Mouse (Mus musculus): ENCODE data around the gene Ets1. TPM values are rescaled to one million over a fixed set of nuclear protein-coding genes. Genes with fewer than 3 reads are reported as not detected.

Gene Ets1
- polyA plus RNA-seq, 1 experiment from 2014 or later: 78.2 TPM

DNA sequence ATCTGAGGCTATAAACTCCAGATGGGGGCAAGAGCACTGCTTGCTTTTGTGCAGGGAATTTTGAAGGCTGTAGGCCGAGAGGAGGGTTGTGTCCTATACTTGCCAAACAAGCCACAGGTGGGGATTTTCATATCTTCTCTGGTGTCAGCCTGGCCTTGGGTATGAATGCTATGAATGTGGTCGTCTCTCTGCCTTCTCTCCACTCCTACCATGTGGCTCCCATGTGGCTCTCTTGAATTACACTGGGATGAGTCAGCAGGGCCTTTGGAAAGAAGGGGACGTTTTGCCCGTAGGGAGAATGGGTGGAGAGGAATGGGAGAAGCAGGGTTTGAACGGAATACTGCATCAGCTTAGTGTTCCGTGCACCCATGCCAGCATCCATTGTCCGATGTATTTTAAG lies 78.5 kb downstream of the Ets1 start:
- no peak overlapping the region for H3K9ac ChIP-seq (replicated peaks; ENCODE audit: low read depth)
- TF ChIP-seq EP300 (IDR thresholded peaks at IDR 0.05): no peak
- TF ChIP-seq CTCF (IDR thresholded peaks at IDR 0.05): no peak
- ATAC-seq: no peak
- H3K4me2 ChIP-seq (replicated peaks; ENCODE audit: low read depth, low read length): no peak overlapping the region
- 0 out of 2 replicates have a peak overlapping the region, but pooled peaks have one; percentile 51 for H3K27ac ChIP-seq (ENCODE audit: low read length)
- H3K4me1 ChIP-seq (ENCODE audit: insufficient read depth, low read depth, low read length): peaks cover 43% of the 10 kb centered on the region
- DNase-seq (ENCODE audit: low spot score): no peak
- no peaks in the 10 kb centered on the region for H3K36me3 ChIP-seq (ENCODE audit: insufficient read depth, low read length)
- no peaks in the 10 kb centered on the region for H3K27me3 ChIP-seq (replicated peaks; ENCODE audit: insufficient read depth, low read length)
- no peak overlapping the region for H3K4me3 ChIP-seq (ENCODE audit: low read depth, low read length)
- H3K9me3 ChIP-seq (ENCODE audit: low read length): no peaks in the 10 kb centered on the region
- WGBS: 57% methylated on average over 7 of the region's 7 CpGs

GRCm38 (mm10) chr9:32715806-32716466 lies 79.9 kb downstream of the Ets1 start:
- no peaks in the 10 kb centered on the region for H3K27me3 ChIP-seq (replicated peaks; ENCODE audit: insufficient read depth, low read length)
- peaks cover 34% of the 10 kb centered on the region for H3K4me1 ChIP-seq (ENCODE audit: insufficient read depth, low read depth, low read length)
- TF ChIP-seq EP300 (IDR thresholded peaks at IDR 0.05): no peak; the same call in none of the 2 replicates
- no peak for TF ChIP-seq CTCF (IDR thresholded peaks at IDR 0.05)
- no peak overlapping the region for H3K4me3 ChIP-seq (ENCODE audit: low read depth, low read length)
- no peak overlapping the region for H3K4me2 ChIP-seq (replicated peaks; ENCODE audit: low read depth, low read length)
- H3K27ac ChIP-seq (ENCODE audit: low read length): peak overlapping the region; percentile 82
- WGBS: 39% methylated on average over 9 of the region's 9 CpGs
- no peaks in the 10 kb centered on the region for H3K9me3 ChIP-seq (ENCODE audit: low read length)
- no peaks in the 10 kb centered on the region for H3K36me3 ChIP-seq (ENCODE audit: insufficient read depth, low read length)
- no peak overlapping the region for H3K9ac ChIP-seq (replicated peaks; ENCODE audit: low read depth)
- peak; percentile 85 for ATAC-seq
- peak; percentile 87 for DNase-seq (ENCODE audit: low spot score)

- H3K9ac ChIP-seq (replicated peaks; ENCODE audit: low read depth): no peak overlapping the region
- DNase-seq (ENCODE audit: low spot score): no peak
- ATAC-seq: no peak
Observed at GRCm38 (mm10) chr9:32717268-32717920, 81.4 kb downstream of the Ets1 start.

GRCm38 (mm10) chr9:32717931-32718820 lies 82.2 kb downstream of the Ets1 start:
- ATAC-seq (no peak), DNase-seq (ENCODE audit: low spot score) (no peak)
- 32% methylated on average over 9 of the region's 9 CpGs for WGBS
- Histone ChIP-seq H3K36me3 (ENCODE audit: insufficient read depth, low read length) (no peaks in the 10 kb centered on the region; the same call in 1 of the 2 replicates), H3K9ac (replicated peaks; ENCODE audit: low read depth) (no peak overlapping the region), H3K27me3 (replicated peaks; ENCODE audit: insufficient read depth, low read length) (no peaks in the 10 kb centered on the region), H3K4me1 (ENCODE audit: insufficient read depth, low read depth, low read length) (peaks cover 19% of the 10 kb centered on the region), H3K4me2 (replicated peaks; ENCODE audit: low read depth, low read length) (no peak overlapping the region), H3K4me3 (ENCODE audit: low read depth, low read length) (no peak overlapping the region), H3K27ac (ENCODE audit: low read length) (peak overlapping the region; percentile 69), H3K9me3 (ENCODE audit: low read length) (no peaks in the 10 kb centered on the region)
- TF ChIP-seq CTCF (IDR thresholded peaks at IDR 0.05) (no peak), EP300 (IDR thresholded peaks at IDR 0.05) (no peak)

More at GRCm38 (mm10) chr9:32717268-32717920, 81.4 kb downstream of the Ets1 start:
- Histone ChIP-seq H3K4me3 (ENCODE audit: low read depth, low read length) (no peak overlapping the region), H3K4me2 (replicated peaks; ENCODE audit: low read depth, low read length) (no peak overlapping the region), H3K36me3 (ENCODE audit: insufficient read depth, low read length) (no peaks in the 10 kb centered on the region), H3K9me3 (ENCODE audit: low read length) (no peaks in the 10 kb centered on the region), H3K27me3 (replicated peaks; ENCODE audit: insufficient read depth, low read length) (no peaks in the 10 kb centered on the region), H3K4me1 (ENCODE audit: insufficient read depth, low read depth, low read length) (peaks cover 24% of the 10 kb centered on the region), H3K27ac (ENCODE audit: low read length) (peak overlapping the region; percentile 69)
- TF ChIP-seq CTCF (IDR thresholded peaks at IDR 0.05) (no peak), EP300 (IDR thresholded peaks at IDR 0.05) (no peak)
- 52% methylated on average over 12 of the region's 12 CpGs for whole genome bisulfite sequencing

DNA sequence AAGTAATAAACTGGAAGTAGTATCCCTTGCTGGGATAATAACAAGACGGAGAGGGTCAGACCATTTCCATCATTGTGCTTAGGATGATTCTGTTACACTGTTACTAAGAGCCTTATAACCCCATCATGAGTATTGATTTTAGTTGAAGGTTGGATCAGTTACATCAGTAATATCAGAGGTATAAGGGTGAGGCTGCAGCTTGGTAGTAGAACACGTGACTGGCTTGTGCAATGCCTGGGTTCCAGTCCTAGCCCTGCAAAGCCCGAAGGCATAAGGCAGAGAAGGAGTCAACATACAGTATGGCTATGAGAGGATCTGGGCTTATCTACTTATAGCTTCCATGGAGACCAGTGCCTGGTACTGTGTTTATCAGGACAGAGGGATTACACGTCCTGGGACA lies 82.8 kb downstream of the Ets1 start:
- no peak overlapping the region for H3K4me2 ChIP-seq (replicated peaks; ENCODE audit: low read depth, low read length)
- no peak overlapping the region for H3K9ac ChIP-seq (replicated peaks; ENCODE audit: low read depth)
- no peaks in the 10 kb centered on the region for H3K27me3 ChIP-seq (replicated peaks; ENCODE audit: insufficient read depth, low read length)
- ATAC-seq: no peak
- H3K36me3 ChIP-seq (ENCODE audit: insufficient read depth, low read length): no peaks in the 10 kb centered on the region; the same call in 1 of the 2 replicates
- H3K4me1 ChIP-seq (ENCODE audit: insufficient read depth, low read depth, low read length): peaks cover 14% of the 10 kb centered on the region
- no peak for DNase-seq (ENCODE audit: low spot score)
- no peak overlapping the region for H3K27ac ChIP-seq (ENCODE audit: low read length)
- H3K4me3 ChIP-seq (ENCODE audit: low read depth, low read length): no peak overlapping the region
- TF ChIP-seq EP300 (IDR thresholded peaks at IDR 0.05): no peak
- TF ChIP-seq CTCF (IDR thresholded peaks at IDR 0.05): no peak
- no peaks in the 10 kb centered on the region for H3K9me3 ChIP-seq (ENCODE audit: low read length)
- 75% methylated on average over 4 of the region's 4 CpGs for WGBS

DNA sequence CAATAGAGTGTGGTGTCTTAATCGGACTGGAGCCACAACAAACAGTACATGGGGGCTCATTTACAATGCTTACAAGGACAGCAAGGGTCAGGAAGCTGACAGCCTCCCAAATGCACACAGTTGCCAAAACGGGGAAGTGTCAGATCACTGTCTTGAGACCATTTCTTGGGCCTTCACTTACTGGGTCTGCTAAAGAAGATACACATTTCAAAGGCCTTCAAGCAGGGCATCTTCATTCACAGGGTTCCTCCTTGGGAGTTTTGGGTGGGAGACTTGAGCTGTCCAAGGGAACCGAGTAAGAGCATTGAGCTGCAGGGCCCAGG lies 83.9 kb downstream of the Ets1 start:
- no peak for DNase-seq (ENCODE audit: low spot score)
- TF ChIP-seq CTCF (IDR thresholded peaks at IDR 0.05) (no peak), EP300 (IDR thresholded peaks at IDR 0.05) (no peak)
- ATAC-seq: no peak
- no peak overlapping the region for H3K4me3 ChIP-seq (ENCODE audit: low read depth, low read length)
- H3K27me3 ChIP-seq (replicated peaks; ENCODE audit: insufficient read depth, low read length): no peaks in the 10 kb centered on the region
- no peak overlapping the region for H3K4me2 ChIP-seq (replicated peaks; ENCODE audit: low read depth, low read length)
- no peak overlapping the region for H3K9ac ChIP-seq (replicated peaks; ENCODE audit: low read depth)
- peaks cover 8% of the 10 kb centered on the region; the same call in 1 of the 2 replicates for H3K4me1 ChIP-seq (ENCODE audit: insufficient read depth, low read depth, low read length)
- H3K9me3 ChIP-seq (ENCODE audit: low read length): no peaks in the 10 kb centered on the region
- 36% methylated on average over 3 of the region's 3 CpGs for WGBS
- 0 out of 2 replicates have a peak overlapping the region, but pooled peaks have one; percentile 12 for H3K27ac ChIP-seq (ENCODE audit: low read length)
- no peaks in the 10 kb centered on the region; the same call in 1 of the 2 replicates for H3K36me3 ChIP-seq (ENCODE audit: insufficient read depth, low read length)
